Mouse (Mus musculus): Measurements from ENCODE around the gene Pacs2.

DNA sequence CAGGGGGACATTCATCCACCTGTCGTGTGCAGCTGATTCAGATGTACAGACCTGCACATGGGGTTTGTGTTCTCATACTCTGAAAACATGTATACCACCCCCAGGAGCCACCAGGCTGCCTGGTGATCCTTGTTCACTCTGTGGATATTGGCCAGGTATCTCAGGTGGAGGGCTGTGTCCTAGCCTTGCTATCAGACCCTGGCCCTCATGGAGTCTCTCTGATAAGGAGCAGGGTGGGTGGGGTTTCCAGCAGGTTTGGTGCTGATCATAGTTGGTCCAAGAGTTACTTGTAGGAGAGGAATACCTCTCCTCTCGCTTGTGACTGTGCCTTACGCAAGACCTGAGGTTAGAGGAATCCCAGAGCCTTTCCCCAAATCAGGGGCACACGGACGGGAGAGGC is 45.9 kb downstream of the Pacs2 start:
- TF ChIP-seq E2F4 (IDR thresholded peaks at IDR 0.05; ENCODE audit: insufficient read depth): no peak
- TF ChIP-seq POLR2A (IDR thresholded peaks at IDR 0.05; ENCODE audit: insufficient read length, low read depth): no peak
- no peak for TF ChIP-seq POLR2AphosphoS2 (IDR thresholded peaks at IDR 0.05; ENCODE audit: insufficient read length, low read depth)
- TF ChIP-seq MYOD1 (IDR thresholded peaks at IDR 0.05; ENCODE audit: control insufficient read depth in 1 of 3, insufficient read length in 2 of 3, low read depth in 2 of 3): no peak
- TF ChIP-seq REST (IDR thresholded peaks at IDR 0.05; ENCODE audit: insufficient read depth, insufficient read length): no peak
- TF ChIP-seq MAX (IDR thresholded peaks at IDR 0.05; ENCODE audit: low read depth): no peak
- no peak for TF ChIP-seq USF1 (IDR thresholded peaks at IDR 0.05; ENCODE audit: low read depth)
- TF ChIP-seq CEBPB (IDR thresholded peaks at IDR 0.05; ENCODE audit: insufficient read depth, poor library complexity, severe bottlenecking): no peak
- no peak for TF ChIP-seq TCF12 (IDR thresholded peaks at IDR 0.05; ENCODE audit: insufficient read depth, poor library complexity, severe bottlenecking)
